Mouse (Mus musculus) mouse trophoblast stem cell (cell line): ENCODE measurements at regions not wholly inside any gene's neighbourhood (a gene's known extent, or its start where the extent isn't known, plus 50 kb on each side); places are given as distances from the start of the nearest gene placed in this dataset.
"Not testable (repeated sequence)": the region's sequence is repeated elsewhere in the genome, so short reads cannot be mapped to it uniquely, and the experiment has no call there.

Experiments
- in situ Hi-C, 2 experiments: fragments of 300-500 bp; cut with MseI, MboI; formaldehyde crosslinking; loops; 2 replicates in 1 of 2; 3 replicates in 1 of 2; pipeline ENCODE4 v1.15.1; 2025

DNA sequence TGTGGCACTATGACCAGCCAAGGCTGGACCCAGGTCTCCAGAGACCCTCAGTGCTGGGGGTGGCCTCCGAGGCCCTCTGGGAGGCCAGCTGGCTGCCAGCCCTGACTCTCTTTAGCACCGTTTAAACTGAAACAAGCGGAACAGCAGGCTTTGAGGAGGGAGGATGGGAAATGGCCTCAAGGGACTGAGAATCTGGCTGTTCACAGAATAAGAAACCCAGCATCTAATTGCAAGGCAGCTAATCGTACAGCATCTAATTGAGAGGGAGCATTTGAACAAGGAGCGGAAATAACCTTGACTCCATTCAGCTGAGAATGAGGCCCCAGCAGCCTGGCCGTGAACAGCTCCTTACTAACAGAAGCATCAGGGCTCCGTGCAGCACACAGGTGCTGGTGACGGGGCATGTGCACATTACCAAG is 129.2 kb upstream of the Nabp1 start:
- in situ Hi-C loops: loop anchor here (25.0 kb wide), 1 partner anchor 645 kb away; no protein-coding TSS in a partner anchor

DNA sequence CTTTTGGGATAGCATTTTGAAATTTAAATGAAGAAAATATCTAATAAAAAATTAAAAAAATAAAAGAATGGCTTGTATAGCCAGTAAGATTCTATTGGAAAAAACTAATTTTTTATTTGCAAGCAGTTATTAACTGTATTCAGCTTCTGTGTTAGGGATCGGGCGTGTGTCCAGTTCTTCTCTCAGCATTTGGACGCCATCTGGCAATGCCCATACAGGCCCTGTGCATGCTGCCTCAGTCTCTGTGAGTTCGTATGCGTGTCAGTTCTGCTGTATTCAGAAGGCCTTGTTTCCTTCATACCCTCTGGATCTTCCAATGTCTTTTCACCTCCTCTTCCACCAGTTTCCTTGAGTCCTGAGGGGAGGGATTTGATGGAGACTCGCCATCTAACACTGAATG is 123.8 kb upstream of the Nabp1 start:
- in situ Hi-C loops: loop anchor here (25.0 kb wide), 1 partner anchor 640 kb away; no protein-coding TSS in a partner anchor

DNA sequence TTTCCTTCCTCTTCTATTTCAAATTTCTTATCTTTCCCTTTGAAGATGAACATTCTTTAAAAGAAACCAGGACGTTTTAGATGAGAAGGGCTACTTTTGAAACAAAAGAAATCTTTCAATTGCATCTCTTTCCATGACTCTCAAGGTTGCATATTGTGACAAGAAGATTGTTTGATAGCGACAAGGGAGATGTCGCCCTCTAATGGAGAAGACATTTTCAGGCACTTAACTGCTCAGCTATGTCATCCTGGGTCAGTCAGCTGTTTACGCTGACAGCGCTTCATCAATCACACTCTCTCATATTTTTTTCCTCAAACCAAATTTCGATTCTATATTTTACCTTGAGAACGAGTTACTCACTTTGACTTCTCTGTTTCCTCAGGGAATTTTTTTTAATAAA is 122.2 kb upstream of the Nabp1 start:
- in situ Hi-C loops: loop anchor here (25.0 kb wide), 1 partner anchor 638 kb away; no protein-coding TSS in a partner anchor

DNA sequence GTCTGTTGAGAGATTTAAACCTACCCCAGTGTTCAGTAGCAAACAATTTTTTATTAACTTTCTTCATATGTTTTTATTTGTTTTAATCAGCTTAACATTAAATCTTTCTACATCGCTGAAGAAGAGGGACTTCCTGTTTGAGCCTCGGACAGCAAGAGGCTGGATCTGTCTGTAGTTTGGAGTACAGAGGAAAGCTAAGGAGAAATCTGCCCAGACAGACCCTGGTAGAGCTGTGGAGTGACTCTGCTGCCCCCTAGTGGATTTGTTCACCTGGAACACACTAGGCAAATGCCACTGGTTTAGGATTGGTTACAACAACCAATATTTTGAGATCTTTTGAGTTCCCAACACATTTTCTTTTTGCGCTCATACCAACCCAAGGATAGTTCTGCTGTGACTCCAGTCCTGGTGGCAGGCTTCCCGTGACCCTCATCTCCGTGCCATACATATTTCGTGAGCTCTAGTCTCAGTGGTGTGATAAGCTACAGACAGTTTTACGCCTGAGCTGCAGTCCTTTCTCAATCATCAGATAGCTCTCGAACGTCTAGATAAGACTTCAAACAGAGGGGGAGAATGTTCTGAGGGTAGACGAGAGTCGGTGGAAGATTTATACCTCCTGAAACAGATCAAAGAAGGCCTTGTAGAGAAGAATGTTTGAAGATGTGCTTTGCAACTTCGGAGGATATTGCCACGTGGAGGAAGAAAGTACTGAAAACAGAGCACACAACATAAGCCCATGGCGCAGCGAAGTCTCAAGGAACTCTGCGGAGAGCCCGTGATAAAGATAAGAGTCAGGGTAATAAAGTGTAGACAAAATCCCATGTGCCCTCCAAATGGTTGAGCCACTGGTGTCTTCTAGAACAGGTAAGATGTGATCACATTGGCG is 119.0 kb upstream of the Nabp1 start:
- in situ Hi-C loops: loop anchor here (5.0 to 25.0 kb wide), 4 partner anchors 125 to 242 kb away; no protein-coding TSS in a partner anchor

DNA sequence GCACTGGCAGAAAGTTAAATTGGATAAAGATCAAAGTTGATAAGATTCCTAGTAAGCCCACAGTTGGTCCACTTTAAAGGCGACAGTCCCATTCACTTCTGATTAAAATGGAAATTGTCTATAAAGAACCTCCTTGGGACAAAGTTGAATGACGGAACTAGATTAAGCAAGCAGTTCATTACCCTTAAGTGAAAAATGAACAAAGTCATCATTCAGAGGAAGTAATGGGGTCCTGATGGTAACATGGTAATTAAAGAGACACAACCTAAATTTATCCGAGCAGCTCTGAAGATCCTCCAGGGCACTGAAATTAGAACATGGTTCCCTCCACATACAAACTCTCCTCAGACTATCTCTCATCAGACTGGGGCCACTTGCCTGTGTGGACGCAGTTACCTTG is 116.4 kb upstream of the Nabp1 start:
- in situ Hi-C loops: loop anchor here (5.0 to 25.0 kb wide), 4 partner anchors 122 to 240 kb away; no protein-coding TSS in a partner anchor

DNA sequence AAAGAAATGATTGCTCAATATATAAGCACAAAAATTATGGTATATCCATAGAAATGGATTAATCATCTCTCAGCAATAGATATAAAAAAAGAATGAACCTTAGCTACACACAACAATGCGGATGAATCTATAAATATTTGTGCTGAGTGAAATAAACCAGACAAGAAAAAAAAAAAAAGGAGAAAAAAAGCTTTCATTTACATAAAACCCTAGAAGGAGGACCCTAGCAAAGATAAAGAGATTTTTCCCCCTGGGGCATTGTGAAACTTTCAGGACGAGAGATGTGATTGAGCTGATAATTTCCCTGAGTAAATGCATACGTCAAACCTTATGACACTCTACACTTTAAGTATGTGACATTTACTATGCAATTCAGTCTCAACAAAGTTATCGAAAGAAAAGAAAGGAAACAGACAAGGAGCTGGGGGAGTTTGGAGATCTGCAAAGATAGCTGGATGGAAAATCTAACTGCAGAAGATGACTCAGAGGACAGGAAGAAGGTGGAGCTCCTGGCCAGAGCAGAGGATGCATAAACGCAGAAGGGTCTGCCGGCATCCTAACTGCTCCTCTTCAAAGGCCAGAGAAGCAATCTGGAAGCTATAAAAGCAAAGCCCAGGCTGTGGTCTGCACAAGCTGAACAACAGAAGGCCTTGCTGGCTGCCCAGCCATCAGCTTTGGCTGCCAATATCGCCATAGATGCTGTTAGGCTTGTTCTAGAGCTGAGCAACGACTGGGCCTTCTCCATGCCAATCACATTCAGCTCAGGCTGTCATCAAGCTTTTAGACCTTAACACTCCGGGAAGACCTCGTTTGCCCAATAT is 115.6 kb upstream of the Nabp1 start:
- in situ Hi-C loops: loop anchor here (10.0 to 25.0 kb wide), 2 partner anchors 232 to 239 kb away; no protein-coding TSS in a partner anchor

DNA sequence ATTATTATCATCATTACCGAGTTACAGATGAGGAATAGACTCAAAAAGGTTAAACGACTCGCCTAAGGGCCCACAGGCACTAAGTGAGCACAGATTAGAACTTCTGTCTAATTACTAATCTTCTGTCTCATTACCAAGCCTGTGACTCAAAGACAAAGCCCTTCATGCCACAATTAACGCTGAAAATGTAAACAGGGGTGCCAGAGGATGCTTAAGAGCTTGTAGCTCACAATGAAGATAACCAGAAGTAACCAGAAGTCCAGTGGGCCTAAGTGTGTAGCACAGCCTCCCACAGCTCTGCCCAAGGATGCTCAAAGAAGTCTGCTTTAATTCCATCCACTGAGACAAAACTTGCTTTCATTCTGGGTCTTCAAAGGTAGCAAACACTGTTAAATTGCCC is 113.7 kb upstream of the Nabp1 start:
- in situ Hi-C loops: loop anchor here (10.0 to 25.0 kb wide), 2 partner anchors 230 to 237 kb away; no protein-coding TSS in a partner anchor

DNA sequence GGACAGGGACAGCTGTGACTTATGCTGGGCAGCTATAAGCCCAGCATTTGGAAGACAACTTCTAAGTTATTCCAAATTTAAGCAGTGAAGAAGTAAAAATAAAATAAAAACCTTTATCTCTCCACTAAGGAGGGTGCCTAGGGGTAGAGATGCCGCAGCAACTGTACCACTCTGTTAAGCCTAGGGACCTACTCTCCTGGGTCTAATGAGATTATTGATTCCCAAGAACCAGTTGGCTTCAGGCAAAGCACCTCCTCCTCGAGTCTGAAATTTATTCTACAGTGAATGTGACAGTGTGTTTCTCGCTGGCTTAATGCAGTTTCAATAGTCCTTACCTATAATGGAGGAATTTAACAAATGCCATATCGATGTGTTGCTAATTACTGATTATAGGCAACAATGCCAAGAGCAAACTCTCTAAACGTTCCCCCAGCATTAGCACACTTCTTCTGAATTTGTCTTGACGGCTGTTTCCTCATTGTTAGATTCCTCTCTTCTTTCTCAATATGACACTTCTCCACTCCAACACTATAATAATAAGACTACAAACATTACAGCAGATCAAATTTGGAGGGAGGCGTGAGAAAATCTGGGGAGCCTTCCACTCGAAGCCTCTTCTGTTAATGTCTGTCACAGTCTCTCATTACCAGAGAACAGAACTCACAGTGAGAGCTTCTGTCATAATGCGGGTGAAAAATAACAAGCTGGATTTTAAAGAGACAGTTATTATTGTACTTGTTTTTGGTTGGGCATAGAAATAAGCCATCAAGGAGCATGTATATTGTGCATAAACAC is 112.6 kb upstream of the Nabp1 start:
- in situ Hi-C loops: loop anchor here (10.0 to 25.0 kb wide), 2 partner anchors 229 to 236 kb away; no protein-coding TSS in a partner anchor

DNA sequence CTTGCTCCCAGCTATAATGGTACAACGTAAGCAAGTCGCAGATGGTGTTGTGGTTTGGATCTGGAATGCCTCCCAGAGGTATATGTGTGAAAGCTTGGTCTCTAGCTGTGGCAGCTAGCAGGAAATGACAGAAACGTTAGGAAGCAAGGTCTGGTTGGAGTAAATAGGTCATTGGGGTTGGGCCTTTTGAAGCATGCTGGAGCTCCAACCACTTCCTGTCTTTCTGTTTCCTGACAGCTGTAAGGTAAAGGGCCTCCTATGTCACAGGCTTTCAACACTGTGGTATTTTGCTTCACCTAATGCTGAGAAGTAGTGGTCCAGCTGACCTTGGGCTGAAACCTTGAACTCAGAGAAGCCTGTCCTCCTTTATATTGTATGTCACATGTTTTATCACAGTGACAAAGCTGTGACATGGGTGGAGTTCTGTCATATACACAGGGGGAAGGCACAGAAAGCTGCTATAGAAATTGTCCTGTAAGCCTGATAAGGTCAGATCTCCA is 106.8 kb upstream of the Nabp1 start:
- in situ Hi-C loops: loop anchor here in 1 of 2 experiments (25.0 kb wide), 1 partner anchor 223 kb away; no protein-coding TSS in a partner anchor

DNA sequence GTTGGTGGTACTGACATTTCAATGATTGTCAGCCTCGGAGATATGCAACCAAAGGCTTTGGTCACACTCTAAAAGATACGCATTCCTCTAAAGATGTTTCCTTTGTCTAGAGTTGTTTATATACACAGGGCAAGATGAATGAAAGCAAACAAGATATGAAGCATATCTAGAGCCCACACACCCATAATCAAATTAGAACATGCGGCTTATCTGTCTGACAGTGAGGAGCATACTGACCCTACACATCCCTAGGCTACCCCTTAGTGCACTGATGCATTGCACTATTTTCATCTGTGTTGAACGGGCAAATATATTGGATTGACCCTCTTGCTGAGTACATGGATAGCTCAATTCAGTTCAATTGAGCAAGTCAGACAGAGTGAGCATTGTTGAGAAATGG is 105.6 kb upstream of the Nabp1 start:
- in situ Hi-C loops: loop anchor here in 1 of 2 experiments (25.0 kb wide), 1 partner anchor 222 kb away; no protein-coding TSS in a partner anchor

DNA sequence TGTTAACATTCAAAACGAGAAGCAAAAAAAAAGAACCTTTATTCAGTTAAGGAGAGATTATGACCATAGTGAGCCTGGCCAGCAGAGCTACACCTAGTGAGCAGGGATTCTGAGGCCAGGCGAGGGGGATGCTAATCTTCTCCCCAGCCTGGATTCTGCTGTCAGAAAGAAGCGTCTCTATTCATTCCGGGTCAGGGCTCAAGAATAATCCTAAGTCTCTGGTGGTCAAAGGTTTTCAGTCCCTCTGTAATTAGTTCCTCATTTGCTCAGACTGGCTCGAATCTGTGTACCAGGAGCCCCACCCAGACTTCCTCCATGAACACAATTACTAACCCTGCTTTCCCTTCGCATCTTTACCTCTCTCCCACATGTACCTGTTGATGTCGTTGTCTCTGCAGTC is 101.8 kb upstream of the Nabp1 start:
- in situ Hi-C loops: loop anchor here in 1 of 2 experiments (25.0 kb wide), 1 partner anchor 218 kb away; no protein-coding TSS in a partner anchor

DNA sequence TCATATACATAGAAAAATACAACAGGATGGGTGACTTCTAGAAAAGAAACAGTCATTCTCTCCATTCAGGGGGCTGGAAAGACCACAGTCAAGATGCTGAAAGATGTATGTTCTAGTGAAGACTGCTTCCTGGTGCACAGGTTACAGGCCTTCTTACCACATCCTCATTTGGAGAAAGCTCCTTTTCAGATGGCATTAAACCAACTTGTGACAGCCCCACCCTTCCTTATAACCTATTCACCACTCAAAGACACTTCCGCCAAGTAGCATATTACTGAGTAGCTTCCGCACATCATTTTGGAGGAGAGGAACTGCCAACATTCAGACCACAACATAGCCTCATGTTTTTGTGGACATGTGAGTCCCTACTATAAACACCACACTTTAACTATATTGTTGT is 99.5 kb upstream of the Nabp1 start:
- in situ Hi-C loops: loop anchor here in 1 of 2 experiments (25.0 kb wide), 1 partner anchor 215 kb away; no protein-coding TSS in a partner anchor

DNA sequence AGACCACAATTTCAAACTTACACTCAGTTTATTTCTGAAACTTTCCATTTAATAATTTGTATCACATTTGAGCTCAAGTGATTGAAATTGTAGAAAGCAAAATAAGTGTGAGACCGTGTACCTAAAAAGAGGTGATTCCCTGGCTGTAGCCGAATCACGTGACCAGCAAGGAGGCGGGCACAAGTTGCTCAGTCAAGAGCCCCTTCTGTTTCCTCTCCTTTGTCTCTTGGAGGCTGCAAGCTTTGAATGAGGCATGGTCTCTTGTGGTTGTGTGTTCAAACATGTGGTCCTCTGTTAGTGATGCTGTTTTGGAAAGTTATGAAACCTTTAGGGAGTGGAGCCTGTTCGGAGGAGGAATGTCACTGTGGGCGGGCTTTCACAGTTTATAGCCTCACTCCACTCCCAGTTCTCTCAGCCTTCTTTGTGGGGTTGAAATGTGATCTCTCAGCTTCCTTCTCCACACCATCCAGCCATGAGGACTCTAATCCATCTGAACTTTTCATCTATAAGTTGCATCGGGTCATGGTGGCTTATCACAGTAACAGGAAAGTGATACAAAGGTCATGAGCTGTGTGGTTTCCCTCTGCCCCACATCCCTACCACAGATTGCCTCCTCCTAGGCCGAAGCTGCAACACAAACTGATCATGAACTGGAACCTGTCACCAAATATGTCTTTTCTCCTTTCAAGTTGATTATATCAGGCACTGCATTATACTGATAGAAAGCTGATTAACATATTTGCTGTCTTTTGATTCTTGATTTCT is 94.3 kb upstream of the Nabp1 start:
- in situ Hi-C loops: no loop called here

DNA sequence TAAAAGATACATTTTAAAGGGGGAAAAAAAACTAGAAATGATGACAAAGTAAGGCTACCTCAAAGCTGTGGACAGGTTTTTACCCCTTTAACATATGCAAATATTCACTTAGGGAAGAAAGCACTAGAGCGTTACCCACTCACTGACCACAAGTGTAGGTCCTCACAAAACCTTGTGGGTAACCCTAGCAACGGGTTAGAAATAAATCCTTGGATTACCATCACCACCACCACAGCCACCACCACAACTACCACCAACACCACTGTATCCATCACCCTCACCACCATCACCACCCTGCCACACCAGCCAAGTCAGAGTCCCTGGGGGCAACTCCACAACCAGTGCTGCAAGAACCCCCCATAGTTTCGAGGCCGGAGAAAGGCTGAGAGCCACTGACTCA is 91.4 kb upstream of the Nabp1 start:
- in situ Hi-C loops: no loop called here

DNA sequence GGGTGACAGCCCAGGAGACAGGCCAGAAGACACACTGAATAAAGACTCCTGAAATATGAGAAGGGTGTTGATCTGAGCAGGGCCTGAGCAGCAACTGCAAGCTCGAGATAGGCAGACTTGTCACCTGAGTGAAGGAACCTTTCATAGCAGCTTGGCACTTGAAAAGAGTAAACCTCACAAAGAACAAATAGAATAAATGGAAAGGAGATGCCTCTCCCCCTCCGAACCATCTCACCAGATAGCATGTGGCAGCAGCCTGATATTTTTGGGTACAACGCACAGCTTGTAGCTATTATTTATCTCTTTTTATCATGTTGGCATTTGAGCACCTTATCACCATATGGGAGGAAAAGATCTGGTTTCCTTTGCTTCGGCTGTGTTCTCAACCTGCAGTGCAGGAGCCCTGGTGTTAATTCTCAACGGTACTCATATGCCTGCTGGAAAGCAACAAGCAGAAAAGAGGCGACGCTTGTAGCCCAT is 88.0 kb upstream of the Nabp1 start:
- in situ Hi-C loops: no loop called here

DNA sequence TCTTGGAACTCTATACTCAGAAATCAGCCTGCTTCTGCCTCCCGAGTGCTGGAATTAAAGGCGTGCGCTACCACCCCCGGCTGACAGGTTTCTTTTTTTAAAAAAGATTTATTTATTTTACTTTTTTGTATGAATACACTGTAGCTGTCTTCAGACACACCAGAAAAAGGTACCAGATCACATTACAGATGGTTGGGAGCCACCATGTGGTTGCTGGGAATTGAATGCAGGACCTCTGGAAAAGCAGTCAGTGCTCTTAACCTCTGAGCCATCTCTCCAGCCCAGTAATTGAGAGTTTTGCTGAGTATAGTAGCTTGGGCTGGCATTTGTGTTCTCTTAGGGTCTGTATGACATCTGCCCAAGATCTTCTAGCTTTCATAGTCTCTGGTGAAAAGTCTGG is 78.4 kb upstream of the Nabp1 start:
- in situ Hi-C loops: not testable (repeated sequence)

DNA sequence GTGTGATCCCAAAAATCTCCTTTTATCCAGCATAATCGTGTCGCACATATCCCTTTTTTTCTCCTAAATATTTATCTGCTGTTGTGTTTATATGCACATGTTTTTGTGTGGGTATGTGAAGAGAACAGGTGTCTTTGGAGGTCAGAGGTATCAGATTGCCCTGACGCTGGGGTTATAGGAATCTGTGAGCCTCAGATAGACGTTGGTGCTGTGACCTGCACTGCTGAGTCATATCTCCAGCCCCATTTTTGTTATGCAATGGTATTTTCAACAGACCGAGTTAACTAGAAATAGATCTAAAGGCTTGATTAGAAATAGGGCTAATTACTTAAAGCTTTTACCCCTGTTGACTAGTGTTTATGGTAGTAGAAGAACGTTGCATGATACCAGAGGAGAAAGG is 75.5 kb upstream of the Nabp1 start:
- in situ Hi-C loops: no loop called here

DNA sequence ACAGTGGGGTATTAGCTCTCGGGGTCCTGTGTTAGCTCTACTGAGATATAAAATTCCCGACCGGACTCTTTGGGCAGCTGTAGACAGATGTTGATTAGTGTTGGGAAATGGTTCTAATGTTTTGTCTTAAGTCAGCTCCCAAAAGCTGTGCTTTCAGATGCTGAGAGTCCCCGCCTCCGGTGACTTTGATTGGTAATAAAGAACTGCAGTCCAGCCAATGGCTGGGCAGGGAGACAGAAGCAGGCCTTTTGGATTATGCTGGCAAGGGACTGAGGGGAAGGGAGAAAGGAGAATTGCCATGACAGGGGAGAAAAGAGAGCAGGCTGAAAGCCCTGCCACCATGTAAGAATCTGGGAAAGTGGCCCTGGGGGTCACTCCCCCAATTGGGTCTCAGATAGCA is 73.4 kb upstream of the Nabp1 start:
- in situ Hi-C loops: no loop called here

DNA sequence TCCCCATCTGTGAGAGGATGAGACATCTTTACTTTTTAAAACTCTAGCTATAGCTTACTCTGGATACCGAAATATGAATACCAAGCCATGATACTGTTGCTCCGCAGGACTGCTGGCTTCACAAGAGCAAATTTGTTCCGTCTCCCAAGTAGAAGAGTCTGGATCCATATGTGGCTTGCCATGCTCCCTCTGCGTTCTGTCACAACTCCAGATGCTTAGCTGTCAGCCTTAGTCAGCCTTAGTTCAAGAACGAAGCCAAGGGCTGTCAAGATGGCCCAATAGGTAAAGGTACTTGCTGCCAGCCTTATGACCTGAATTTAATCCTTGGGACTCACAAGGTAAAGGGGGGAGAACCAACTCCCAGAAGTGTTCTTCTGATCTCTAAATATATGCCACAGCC is 64.6 kb upstream of the Nabp1 start:
- in situ Hi-C loops: no loop called here

DNA sequence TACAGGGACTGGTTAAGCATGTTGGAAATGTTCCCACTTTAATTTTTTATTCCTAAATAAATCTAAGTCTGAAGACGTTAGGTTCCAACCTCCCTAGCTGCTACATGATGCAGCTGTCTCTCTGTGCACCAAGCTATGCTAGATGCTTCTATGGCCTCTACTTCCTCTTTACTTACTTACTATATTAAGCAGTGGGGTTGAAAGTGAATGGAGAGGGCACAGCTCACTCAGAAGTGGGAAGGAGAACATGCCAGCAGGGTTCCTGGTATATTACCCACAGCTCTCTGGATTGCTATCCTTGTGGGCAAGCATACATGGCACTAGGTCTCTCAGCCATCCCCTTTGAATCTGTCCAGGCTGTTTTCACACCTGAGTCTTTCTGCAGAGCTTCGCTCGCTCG is 61.4 kb upstream of the Nabp1 start:
- in situ Hi-C loops: loop anchor here in 1 of 2 experiments (10.0 kb wide), 1 partner anchor 65 kb away; the partner anchor contains the start of gene Nabp1
